Mouse (Mus musculus) gastrocnemius, postnatal 14 days (tissue): ENCODE measurements around the gene Spag9. TPM values are rescaled to one million over a fixed set of nuclear protein-coding genes. Genes with fewer than 3 reads are reported as not detected.

ENCODE experiments used
- DNase-seq: peaks from one replicate; pipeline ENCODE4 v3.0.0; 2021; ENCODE audit warnings: mixed read lengths
- intact Hi-C: fragments of 180-260 bp; cut with DNase I; formaldehyde crosslinking; loops from one replicate; pipeline ENCODE4 v1.15.1; 2025; ENCODE audit warnings: low total_unique reads
- total RNA-seq, 2 experiments: library from RNA; stranded (reverse); gene quantifications; 2 replicates each; pipeline ENCODE4 v1.2.3; 2021

Gene Spag9
- total RNA-seq, 2 experiments from 2014 or later, result 120 to 123 TPM

- DNase-seq, result peak; percentile 90
- intact Hi-C loops, result loop anchor here (5.0 kb wide), 1 partner anchor 52 kb away; no protein-coding TSS in a partner anchor
Measured at GRCm38 (mm10) chr11:94144771-94145539, 149.1 kb downstream of the Spag9 start.

- intact Hi-C loops, result loop anchor here (5.0 kb wide), 1 partner anchor 51 kb away; no protein-coding TSS in a partner anchor
- DNase-seq, result no peak
Measured at GRCm38 (mm10) chr11:94146049-94146605, 150.2 kb downstream of the Spag9 start.

- DNase-seq, result no peak
- intact Hi-C loops, result loop anchor here (5.0 kb wide), 1 partner anchor 50 kb away; no protein-coding TSS in a partner anchor
Measured at GRCm38 (mm10) chr11:94146733-94147485, 151.0 kb downstream of the Spag9 start.

GRCm38 (mm10) chr11:94148105-94148696, 152.3 kb downstream of the Spag9 start:
- intact Hi-C loops, result loop anchor here (5.0 kb wide), 1 partner anchor 49 kb away; no protein-coding TSS in a partner anchor
- no peak for DNase-seq

- intact Hi-C loops, result loop anchor here (5.0 kb wide), 1 partner anchor 48 kb away; no protein-coding TSS in a partner anchor
- peak; percentile 50 for DNase-seq
Measured at GRCm38 (mm10) chr11:94148931-94149491, 153.1 kb downstream of the Spag9 start.

GRCm38 (mm10) chr11:94149509-94150259, 153.8 kb downstream of the Spag9 start:
- peak; percentile 37 for DNase-seq
- intact Hi-C loops, result loop anchor here (5.0 kb wide), 1 partner anchor 48 kb away; no protein-coding TSS in a partner anchor

- DNase-seq, result no peak
- intact Hi-C loops, result no loop called here
Measured at GRCm38 (mm10) chr11:94150519-94151470, 154.9 kb downstream of the Spag9 start.

GRCm38 (mm10) chr11:94154201-94154600, 158.3 kb downstream of the Spag9 start:
- intact Hi-C loops, result no loop called here
- no peak for DNase-seq

GRCm38 (mm10) chr11:94158521-94158920, 162.6 kb downstream of the Spag9 start:
- no peak for DNase-seq
- intact Hi-C loops, result no loop called here

- peak; percentile 50 for DNase-seq
- intact Hi-C loops, result no loop called here
Measured at GRCm38 (mm10) chr11:94159066-94159880, 163.4 kb downstream of the Spag9 start.

- DNase-seq, result no peak
- intact Hi-C loops, result no loop called here
Measured at GRCm38 (mm10) chr11:94159911-94160415, 164.1 kb downstream of the Spag9 start.

GRCm38 (mm10) chr11:94160443-94161266, 164.8 kb downstream of the Spag9 start:
- intact Hi-C loops, result no loop called here
- DNase-seq, result peak; percentile 74

- peak; percentile 45 for DNase-seq
- intact Hi-C loops, result no loop called here
Measured at GRCm38 (mm10) chr11:94161267-94161646, 165.4 kb downstream of the Spag9 start.

GRCm38 (mm10) chr11:94161867-94162581, 166.1 kb downstream of the Spag9 start:
- no peak for DNase-seq
- intact Hi-C loops, result no loop called here
